Mouse (Mus musculus) cortical plate, adult 2 months (tissue): Measurements from ENCODE around the gene Pkd2l1.

ENCODE experiments used
- CTCF ChIP-seq: fragments of 200-500 bp; IDR thresholded peaks from 2 replicates; pipeline ENCODE4 v1.5.1; 2011; ENCODE audit warnings: mild to moderate bottlenecking, control low read depth, low read length; ENCODE audit not compliant: insufficient read depth; ENCODE audit errors: extremely low read depth
- POLR2A ChIP-seq: fragments of 200-500 bp; IDR thresholded peaks from 2 replicates; pipeline ENCODE4 v1.6.1; 2011; ENCODE audit warnings: mild to moderate bottlenecking, low read length, control low read depth; ENCODE audit not compliant: insufficient read depth; ENCODE audit errors: extremely low read depth

DNA sequence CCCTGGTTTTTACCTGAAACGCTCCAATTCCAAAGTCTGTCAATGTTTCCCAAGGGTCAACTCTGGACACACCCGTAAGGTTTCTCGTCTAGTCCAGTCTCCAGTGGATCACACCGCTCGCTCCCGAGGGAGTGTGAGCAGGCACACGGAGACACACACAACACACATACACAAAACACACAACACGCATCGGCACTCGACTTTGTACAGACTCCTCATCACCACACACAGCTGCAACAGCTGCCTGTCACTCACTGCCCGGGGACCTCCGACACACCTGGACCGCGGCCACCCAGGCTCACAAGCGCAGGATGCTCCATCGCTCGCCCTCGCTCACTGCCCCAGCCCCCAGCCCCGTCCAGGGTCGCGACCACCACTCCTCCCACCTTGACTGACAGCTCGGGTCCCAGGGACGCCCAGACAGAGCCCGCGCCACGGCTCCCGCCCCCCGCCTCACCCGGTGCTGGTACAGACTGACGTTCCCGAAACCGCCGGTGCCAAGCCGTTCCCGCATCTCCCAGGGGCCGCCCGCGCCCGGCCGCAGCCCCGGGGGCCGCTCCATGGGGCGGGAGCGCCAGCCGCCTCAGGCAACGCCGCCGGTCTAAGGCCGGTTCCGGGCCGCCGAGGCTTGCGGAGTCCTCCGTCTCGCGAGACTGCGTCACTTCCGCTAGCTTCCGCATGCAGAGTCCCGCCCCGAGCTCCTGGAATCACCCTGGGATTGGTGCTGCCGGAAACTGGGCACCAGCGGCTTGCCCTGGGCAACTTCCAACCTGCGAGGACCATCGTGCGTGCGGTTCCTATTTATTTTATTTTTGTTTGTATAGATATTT, 85.2 kb downstream of the Pkd2l1 start, which contains the start of gene Chuk:
- TF ChIP-seq CTCF (no peak), POLR2A (peak; percentile 75)
